27 mouse cellular contexts compared by ENCODE assay signal in genomic region chr4:22269064-22269463, GRCm38 (mm10).
DNase-seq lines count a peak whose midpoint lies in the region; ATAC-seq and TF ChIP-seq lines count a peak whose summit lies in the region.
"Had no signal": no experiment of that assay in that cellular context is flagged by ENCODE, and none has a peak within 500 bp of the region (broad histone marks: within the 10 kb centered on the region; RNA-seq: fewer than 3 reads in every experiment).

No protein-coding gene starts in this region.

- H3K27ac ChIP-seq in hindbrain, postnatal 0 days: no peak overlapping the region
- no peak overlapping the region for H3K27ac ChIP-seq in hindbrain, embryonic 14.5 days
- H3K27ac ChIP-seq in forebrain, postnatal 0 days (ENCODE audit: low read depth, low read length): no peak overlapping the region
- no peak overlapping the region for H3K27ac ChIP-seq in kidney, embryonic 15.5 days
- H3K27ac ChIP-seq: heart, embryonic 10.5 days; heart, embryonic 15.5 days; left cerebral cortex, adult 2 months; limb, embryonic 13.5 days; liver, embryonic 12.5 days; stomach, embryonic 15.5 days had no signal

- H3K9ac ChIP-seq in hindbrain, postnatal 0 days (replicated peaks; ENCODE audit: low read length): no peak overlapping the region
- H3K9ac ChIP-seq in hindbrain, embryonic 14.5 days: no peak overlapping the region
- no peak overlapping the region for H3K9ac ChIP-seq in forebrain, postnatal 0 days
- no peak overlapping the region for H3K9ac ChIP-seq in kidney, embryonic 15.5 days
- H3K9ac ChIP-seq: heart, embryonic 15.5 days; limb, embryonic 13.5 days; liver, embryonic 12.5 days; stomach, embryonic 15.5 days had no signal

- ATAC-seq in hindbrain, postnatal 0 days: peak; percentile 56; the same call in 1 of the 2 replicates
- ATAC-seq in hindbrain, embryonic 14.5 days (ENCODE audit: low FRiP score): no peak
- ATAC-seq in forebrain, postnatal 0 days: peak; percentile 96
- ATAC-seq in kidney, embryonic 15.5 days (replicated peaks; ENCODE audit: low FRiP score): no peak
- ATAC-seq: intestine, postnatal 0 days; liver, embryonic 12.5 days; lung, postnatal 0 days had no signal

- intact Hi-C loops in left cerebral cortex, postnatal 14 days (cut with DNase I): no loop called here

- WGBS in hindbrain, postnatal 0 days: 49% methylated on average over 6 of the region's 6 CpGs
- 53% methylated on average over 6 of the region's 6 CpGs for WGBS in hindbrain, embryonic 14.5 days
- 23% methylated on average over 6 of the region's 6 CpGs for WGBS in forebrain, postnatal 0 days
- 72% methylated on average over 6 of the region's 6 CpGs for WGBS in kidney, embryonic 15.5 days

- no peaks in the 10 kb centered on the region for H3K27me3 ChIP-seq in hindbrain, postnatal 0 days (ENCODE audit: insufficient read depth, low read length)
- no peaks in the 10 kb centered on the region for H3K27me3 ChIP-seq in hindbrain, embryonic 14.5 days (ENCODE audit: control insufficient read depth, insufficient read depth, low read length)
- no peaks in the 10 kb centered on the region for H3K27me3 ChIP-seq in forebrain, postnatal 0 days (ENCODE audit: insufficient read depth, low read length)
- no peaks in the 10 kb centered on the region for H3K27me3 ChIP-seq in kidney, embryonic 15.5 days
- H3K27me3 ChIP-seq: heart, embryonic 15.5 days; limb, embryonic 13.5 days; liver, embryonic 12.5 days; megakaryocyte, embryonic 14.5 days; stomach, embryonic 15.5 days had no signal

- H3K4me1 ChIP-seq in hindbrain, postnatal 0 days (ENCODE audit: insufficient read depth, low read length): no peaks in the 10 kb centered on the region
- no peaks in the 10 kb centered on the region for H3K4me1 ChIP-seq in hindbrain, embryonic 14.5 days (replicated peaks; ENCODE audit: control insufficient read depth, insufficient read depth, low read length)
- H3K4me1 ChIP-seq in forebrain, postnatal 0 days (ENCODE audit: insufficient read depth): no peaks in the 10 kb centered on the region
- 0 out of 2 replicates have a peak, but pooled peaks cover 2% of the 10 kb centered on the region for H3K4me1 ChIP-seq in kidney, embryonic 15.5 days
- H3K4me1 ChIP-seq: heart, embryonic 10.5 days; heart, embryonic 15.5 days; liver, embryonic 12.5 days; megakaryocyte, embryonic 14.5 days; stomach, embryonic 15.5 days had no signal

- no peak overlapping the region for H3K4me3 ChIP-seq in hindbrain, postnatal 0 days (ENCODE audit: low read length)
- no peak overlapping the region for H3K4me3 ChIP-seq in hindbrain, embryonic 14.5 days (replicated peaks; ENCODE audit: low read length)
- H3K4me3 ChIP-seq in forebrain, postnatal 0 days (ENCODE audit: low read depth, low read length): no peak overlapping the region
- no peak overlapping the region for H3K4me3 ChIP-seq in kidney, embryonic 15.5 days (replicated peaks)
- H3K4me3 ChIP-seq: heart, embryonic 10.5 days; heart, embryonic 15.5 days; left cerebral cortex, adult 2 months; limb, embryonic 13.5 days; liver, embryonic 12.5 days; megakaryocyte, embryonic 14.5 days; stomach, embryonic 15.5 days had no signal

- H3K4me2 ChIP-seq in hindbrain, postnatal 0 days (ENCODE audit: low read depth, low read length): no peak overlapping the region
- no peak overlapping the region for H3K4me2 ChIP-seq in hindbrain, embryonic 14.5 days (replicated peaks)
- H3K4me2 ChIP-seq in forebrain, postnatal 0 days (ENCODE audit: low read depth): no peak overlapping the region
- no peak overlapping the region for H3K4me2 ChIP-seq in kidney, embryonic 15.5 days
- H3K4me2 ChIP-seq: heart, embryonic 15.5 days; limb, embryonic 13.5 days; liver, embryonic 12.5 days; stomach, embryonic 15.5 days had no signal

- H3K36me3 ChIP-seq in hindbrain, postnatal 0 days (ENCODE audit: insufficient read depth, low read length): no peaks in the 10 kb centered on the region
- no peaks in the 10 kb centered on the region for H3K36me3 ChIP-seq in hindbrain, embryonic 14.5 days (replicated peaks; ENCODE audit: control insufficient read depth, insufficient read depth)
- no peaks in the 10 kb centered on the region for H3K36me3 ChIP-seq in forebrain, postnatal 0 days (ENCODE audit: insufficient read depth)
- no peaks in the 10 kb centered on the region for H3K36me3 ChIP-seq in kidney, embryonic 15.5 days
- H3K36me3 ChIP-seq: heart, embryonic 10.5 days; heart, embryonic 15.5 days; limb, embryonic 13.5 days; liver, embryonic 12.5 days; stomach, embryonic 15.5 days had no signal

- DNase-seq in hindbrain, postnatal 0 days (ENCODE audit: low spot score): peak; percentile 12
- no peak for DNase-seq in hindbrain, embryonic 14.5 days (ENCODE audit: low spot score)
- DNase-seq in right cerebral cortex, postnatal 4 days: peak; percentile 4
- DNase-seq in right cerebral cortex, adult 2 months (ENCODE audit: low spot score in 2 of 2): no peak
- DNase-seq in forebrain, postnatal 0 days: peak; percentile 55
- peak; percentile 12 for DNase-seq in retina, postnatal 1 day
- no peak for DNase-seq in left cerebral cortex, postnatal 14 days (ENCODE audit: low spot score in 2 of 2)
- DNase-seq: adrenal gland, postnatal 25 days; B cell, adult 2 months; cerebellum, adult 8-10 months; cerebellum, postnatal 25 days; gastrocnemius, postnatal 10 days; kidney, adult 9 months; kidney, postnatal 14 days; lung, adult 18-20 months; lung, postnatal 4 days; right cerebral cortex, adult 18-20 months had no signal

- no peak for TF ChIP-seq CTCF in hindbrain, postnatal 0 days (IDR thresholded peaks at IDR 0.05; ENCODE audit: low read depth)
- no peak for TF ChIP-seq CTCF in forebrain, postnatal 0 days (IDR thresholded peaks at IDR 0.05; ENCODE audit: low read depth)

- no peaks in the 10 kb centered on the region for H3K9me3 ChIP-seq in hindbrain, postnatal 0 days (ENCODE audit: low read length)
- no peaks in the 10 kb centered on the region for H3K9me3 ChIP-seq in hindbrain, embryonic 14.5 days (ENCODE audit: control insufficient read depth, low read length)
- H3K9me3 ChIP-seq in forebrain, postnatal 0 days (ENCODE audit: low read length): no peaks in the 10 kb centered on the region
- H3K9me3 ChIP-seq in kidney, embryonic 15.5 days (replicated peaks): no peaks in the 10 kb centered on the region
- H3K9me3 ChIP-seq: heart, embryonic 10.5 days; heart, embryonic 15.5 days; limb, embryonic 13.5 days; liver, embryonic 12.5 days; stomach, embryonic 15.5 days had no signal

Comparison
In these comparisons a context has a peak if more than half of its experiments do, and no peak if none do; other contexts are left out.
1. ATAC-seq: peak in hindbrain, postnatal 0 days (single experiment) and forebrain, postnatal 0 days (single experiment); none in hindbrain, embryonic 14.5 days (single experiment) and kidney, embryonic 15.5 days (single experiment).
2. DNase-seq: peak in hindbrain, postnatal 0 days (single experiment), right cerebral cortex, postnatal 4 days (single experiment), forebrain, postnatal 0 days (single experiment) and retina, postnatal 1 day (single experiment); none in hindbrain, embryonic 14.5 days (single experiment), right cerebral cortex, adult 2 months (0 of 2) and left cerebral cortex, postnatal 14 days (0 of 2).